Mouse (Mus musculus): ENCODE data around the gene Naaladl2.

DNA sequence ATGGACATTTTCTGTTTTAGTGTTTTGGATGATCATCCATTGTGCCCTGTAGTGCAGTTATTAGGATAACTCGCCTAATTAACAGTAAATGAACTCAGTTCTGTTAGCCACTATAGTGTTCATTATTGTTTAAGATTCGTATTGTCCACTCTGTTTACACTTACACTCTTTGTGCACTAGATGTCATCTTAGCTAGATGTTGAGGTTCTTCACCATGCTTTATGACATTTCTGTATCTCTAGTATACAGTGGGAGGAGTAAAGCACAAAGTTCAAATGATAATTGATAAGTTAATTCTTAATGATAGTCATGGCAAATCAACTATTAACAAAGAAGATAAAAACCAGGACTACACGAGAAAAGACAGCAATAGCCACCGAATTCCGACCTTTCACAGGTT is 590.4 kb downstream of the Naaladl2 start:
- TF ChIP-seq CTCF (IDR thresholded peaks at IDR 0.05; ENCODE audit: low read depth, low read length) (no peak), POLR2A (IDR thresholded peaks at IDR 0.05; ENCODE audit: insufficient read depth, low read length) (no peak)
